27 mouse cellular contexts compared by ENCODE assay signal in genomic region chr17:73220746-73221145, GRCm38 (mm10).
DNase-seq lines count a peak whose midpoint lies in the region; ATAC-seq and TF ChIP-seq lines count a peak whose summit lies in the region.
"Had no signal": no experiment of that assay in that cellular context is flagged by ENCODE, and none has a peak within 500 bp of the region (broad histone marks: within the 10 kb centered on the region; RNA-seq: fewer than 3 reads in every experiment).

No protein-coding gene starts in this region.

- peak overlapping the region; percentile 76 for H3K27ac ChIP-seq in heart, embryonic 10.5 days
- peak overlapping the region; percentile 59 for H3K27ac ChIP-seq in heart, embryonic 16.5 days (ENCODE audit: low read length)
- H3K27ac ChIP-seq in heart, adult 2 months: no peak overlapping the region
- H3K27ac ChIP-seq in midbrain, embryonic 13.5 days: peak overlapping the region; percentile 27; the same call in 1 of the 2 replicates
- H3K27ac ChIP-seq in midbrain, embryonic 11.5 days (ENCODE audit: low read depth, low read length): no peak overlapping the region
- 0 out of 2 replicates have a peak overlapping the region, but pooled peaks have one; percentile 35 for H3K27ac ChIP-seq in neural tube, embryonic 15.5 days (replicated peaks)
- H3K27ac ChIP-seq: embryonic facial prominence, embryonic 12.5 days; forebrain, embryonic 13.5 days; hindbrain, postnatal 0 days; liver, embryonic 13.5 days; stomach, postnatal 0 days had no signal

- 41% methylated on average over 7 of the region's 7 CpGs for WGBS in heart, embryonic 10.5 days
- WGBS in heart, embryonic 16.5 days: 39% methylated on average over 7 of the region's 7 CpGs
- 41% methylated on average over 7 of the region's 7 CpGs for WGBS in heart, adult 2 months
- 58% methylated on average over 7 of the region's 7 CpGs for WGBS in midbrain, embryonic 13.5 days
- 71% methylated on average over 7 of the region's 7 CpGs for WGBS in midbrain, embryonic 11.5 days
- WGBS in neural tube, embryonic 15.5 days: 61% methylated on average over 7 of the region's 7 CpGs

- no peak for TF ChIP-seq EP300 in heart, adult 2 months (IDR thresholded peaks at IDR 0.05; ENCODE audit: insufficient read depth, low read depth, low read length)

- H3K9me3 ChIP-seq in heart, embryonic 10.5 days: no peaks in the 10 kb centered on the region
- no peaks in the 10 kb centered on the region for H3K9me3 ChIP-seq in heart, embryonic 16.5 days (replicated peaks; ENCODE audit: control insufficient read depth, low read length)
- no peaks in the 10 kb centered on the region for H3K9me3 ChIP-seq in midbrain, embryonic 13.5 days
- no peaks in the 10 kb centered on the region for H3K9me3 ChIP-seq in midbrain, embryonic 11.5 days (ENCODE audit: control insufficient read depth, low read length)
- H3K9me3 ChIP-seq in neural tube, embryonic 15.5 days (replicated peaks): no peaks in the 10 kb centered on the region
- H3K9me3 ChIP-seq: embryonic facial prominence, embryonic 12.5 days; forebrain, embryonic 13.5 days; G1E; liver, embryonic 13.5 days had no signal

- H3K4me2 ChIP-seq in heart, embryonic 16.5 days (ENCODE audit: low read depth, low read length): 0 out of 2 replicates have a peak overlapping the region, but pooled peaks have one; percentile 5
- no peak overlapping the region for H3K4me2 ChIP-seq in midbrain, embryonic 13.5 days (replicated peaks)
- H3K4me2 ChIP-seq in midbrain, embryonic 11.5 days: no peak overlapping the region
- no peak overlapping the region for H3K4me2 ChIP-seq in neural tube, embryonic 15.5 days
- H3K4me2 ChIP-seq: embryonic facial prominence, embryonic 12.5 days; forebrain, embryonic 13.5 days; liver, embryonic 13.5 days had no signal

- H3K36me3 ChIP-seq in heart, embryonic 10.5 days: 0 out of 2 replicates have a peak, but pooled peaks cover 6% of the 10 kb centered on the region
- H3K36me3 ChIP-seq in heart, embryonic 16.5 days (ENCODE audit: control insufficient read depth, insufficient read depth): peaks cover 3% of the 10 kb centered on the region; the same call in 1 of the 2 replicates
- peaks cover 18% of the 10 kb centered on the region for H3K36me3 ChIP-seq in heart, adult 2 months (ENCODE audit: control insufficient read depth, insufficient read depth, low read length)
- H3K36me3 ChIP-seq in midbrain, embryonic 13.5 days: no peaks in the 10 kb centered on the region
- no peaks in the 10 kb centered on the region for H3K36me3 ChIP-seq in midbrain, embryonic 11.5 days (ENCODE audit: control insufficient read depth, insufficient read depth, low read length)
- H3K36me3 ChIP-seq in neural tube, embryonic 15.5 days: no peaks in the 10 kb centered on the region
- H3K36me3 ChIP-seq: embryonic facial prominence, embryonic 12.5 days; liver, embryonic 13.5 days had no signal

- peaks cover 56% of the 10 kb centered on the region for H3K4me1 ChIP-seq in heart, embryonic 10.5 days
- peaks cover 43% of the 10 kb centered on the region for H3K4me1 ChIP-seq in heart, embryonic 16.5 days (ENCODE audit: control insufficient read depth, insufficient read depth, low read length)
- peaks cover 5% of the 10 kb centered on the region for H3K4me1 ChIP-seq in heart, adult 2 months (ENCODE audit: control insufficient read depth, insufficient read depth, low read length)
- H3K4me1 ChIP-seq in midbrain, embryonic 13.5 days (replicated peaks): peaks cover 39% of the 10 kb centered on the region
- peaks cover 3% of the 10 kb centered on the region; the same call in 1 of the 2 replicates for H3K4me1 ChIP-seq in midbrain, embryonic 11.5 days (ENCODE audit: control insufficient read depth, insufficient read depth, low read length)
- H3K4me1 ChIP-seq in neural tube, embryonic 15.5 days: peaks cover 22% of the 10 kb centered on the region

- H3K27me3 ChIP-seq in heart, embryonic 10.5 days (ENCODE audit: insufficient read depth, poor library complexity, severe bottlenecking): no peaks in the 10 kb centered on the region
- no peaks in the 10 kb centered on the region for H3K27me3 ChIP-seq in heart, embryonic 16.5 days (ENCODE audit: control insufficient read depth, insufficient read depth, low read length)
- no peaks in the 10 kb centered on the region for H3K27me3 ChIP-seq in heart, adult 2 months (ENCODE audit: control insufficient read depth, insufficient read depth, low read length)
- no peaks in the 10 kb centered on the region for H3K27me3 ChIP-seq in midbrain, embryonic 13.5 days
- no peaks in the 10 kb centered on the region for H3K27me3 ChIP-seq in midbrain, embryonic 11.5 days (ENCODE audit: control insufficient read depth, insufficient read depth, low read length)
- H3K27me3 ChIP-seq in neural tube, embryonic 15.5 days (replicated peaks): no peaks in the 10 kb centered on the region
- H3K27me3 ChIP-seq: embryonic facial prominence, embryonic 12.5 days; forebrain, embryonic 13.5 days; liver, embryonic 13.5 days; Patski had no signal

- TF ChIP-seq POLR2A in heart, adult 2 months (IDR thresholded peaks at IDR 0.05; ENCODE audit: insufficient read depth, low read depth, low read length): no peak

- intact Hi-C loops in heart, adult 2 months (cut with DNase I): no loop called here

- DNase-seq in heart, embryonic 10.5 days (ENCODE audit: low spot score): no peak
- no peak for DNase-seq in heart, adult 8-10 months (ENCODE audit: low spot score)
- no peak for DNase-seq in heart, adult 2 months
- DNase-seq in midbrain, embryonic 11.5 days (ENCODE audit: low spot score, missing footprints): no peak
- DNase-seq in adrenal gland, postnatal 14 days: no peak
- DNase-seq: cerebellum, adult 11-12 months; cerebellum, postnatal 14 days; gastrocnemius, postnatal 14 days; heart, postnatal 14 days; kidney, adult 9 months; kidney, postnatal 14 days; liver, embryonic 13.5 days; lung, adult 2 months; lung, postnatal 14 days; right cerebral cortex, postnatal 14 days had no signal

- no peak for ATAC-seq in heart, embryonic 16.5 days (replicated peaks; ENCODE audit: extremely low read depth, insufficient read depth, low FRiP score)
- ATAC-seq in midbrain, embryonic 13.5 days: no peak
- ATAC-seq in midbrain, embryonic 11.5 days (ENCODE audit: low FRiP score): no peak
- ATAC-seq in neural tube, embryonic 15.5 days (ENCODE audit: low FRiP score): no peak
- ATAC-seq: forebrain, embryonic 13.5 days; hindbrain, postnatal 0 days; intestine, embryonic 16.5 days; midbrain, embryonic 16.5 days; Patski had no signal

- TF ChIP-seq CTCF in heart, adult 2 months (IDR thresholded peaks at IDR 0.05): no peak

- H3K79me2 ChIP-seq in heart, adult 2 months (replicated peaks; ENCODE audit: control insufficient read depth, insufficient read depth, low read length): no peaks in the 10 kb centered on the region

- H3K4me3 ChIP-seq in heart, embryonic 10.5 days: no peak overlapping the region
- no peak overlapping the region for H3K4me3 ChIP-seq in heart, embryonic 16.5 days (ENCODE audit: low read length)
- H3K4me3 ChIP-seq in heart, adult 2 months: no peak overlapping the region
- no peak overlapping the region for H3K4me3 ChIP-seq in midbrain, embryonic 13.5 days (replicated peaks)
- H3K4me3 ChIP-seq in midbrain, embryonic 11.5 days (ENCODE audit: low read depth, low read length): no peak overlapping the region
- no peak overlapping the region for H3K4me3 ChIP-seq in neural tube, embryonic 15.5 days (replicated peaks)
- H3K4me3 ChIP-seq: embryonic facial prominence, embryonic 12.5 days; erythroblast, embryonic 14.5 days; forebrain, embryonic 13.5 days; liver, embryonic 13.5 days had no signal

- H3K9ac ChIP-seq in heart, embryonic 16.5 days (ENCODE audit: low read length): peak overlapping the region; percentile 15; the same call in 1 of the 2 replicates
- H3K9ac ChIP-seq in heart, adult 2 months (ENCODE audit: low read depth, low read length): no peak overlapping the region
- no peak overlapping the region for H3K9ac ChIP-seq in midbrain, embryonic 13.5 days (replicated peaks)
- no peak overlapping the region for H3K9ac ChIP-seq in midbrain, embryonic 11.5 days (ENCODE audit: low read length)
- H3K9ac ChIP-seq in neural tube, embryonic 15.5 days (replicated peaks): no peak overlapping the region
- H3K9ac ChIP-seq: embryonic facial prominence, embryonic 12.5 days; forebrain, embryonic 13.5 days; liver, embryonic 13.5 days had no signal

Comparison
In these comparisons a context has a peak if more than half of its experiments do, and no peak if none do; other contexts are left out.
1. H3K27ac ChIP-seq: peak in heart, embryonic 10.5 days (single experiment), heart, embryonic 16.5 days (single experiment), midbrain, embryonic 13.5 days (single experiment) and neural tube, embryonic 15.5 days (single experiment); none in heart, adult 2 months (single experiment) and midbrain, embryonic 11.5 days (single experiment).